Mouse (Mus musculus) midbrain, embryonic 10.5 days (tissue): ENCODE measurements around the gene Nfib. TPM values are rescaled to one million over a fixed set of nuclear protein-coding genes. Genes with fewer than 3 reads are reported as not detected.
"Not testable (repeated sequence)": the region's sequence is repeated elsewhere in the genome, so short reads cannot be mapped to it uniquely, and the experiment has no call there.

Experiments
- DNase-seq: peaks from one replicate; pipeline ENCODE4 v3.0.0-alpha.2; 2017; ENCODE audit warnings: low spot score
- H3K27ac ChIP-seq: fragments of 300-500 bp; sonication (generic); replicated peaks from 2 replicates; pipeline ENCODE4 v1.5.1; 2016; ENCODE audit warnings: mild to moderate bottlenecking
- H3K27me3 ChIP-seq: fragments of 300-500 bp; sonication (generic); 2 replicates; pipeline ENCODE4 v1.6.1; 2016; ENCODE audit warnings: low read depth, mild to moderate bottlenecking; ENCODE audit not compliant: poor library complexity, severe bottlenecking
- H3K36me3 ChIP-seq: fragments of 300-500 bp; sonication (generic); 2 replicates; pipeline ENCODE4 v1.6.1; 2016; ENCODE audit warnings: mild to moderate bottlenecking, moderate library complexity
- H3K4me1 ChIP-seq: fragments of 300-500 bp; sonication (generic); 2 replicates; pipeline ENCODE4 v1.6.1; 2016
- H3K4me3 ChIP-seq: fragments of 300-500 bp; sonication (generic); 2 replicates; pipeline ENCODE4 v1.5.1; 2016; ENCODE audit warnings: mild to moderate bottlenecking, moderate library complexity
- H3K9me3 ChIP-seq: fragments of 300-500 bp; sonication (generic); replicated peaks from 2 replicates; pipeline ENCODE4 v1.6.1; 2016; ENCODE audit warnings: mild to moderate bottlenecking
- WGBS: fragments of 180-500 bp; shearing (Covaris S2); methylation state at CpG from one replicate; pipeline ENCODE4 v1.1.7; 2016; 5-methylcytosine and 5-hydroxymethylcytosine counted together
- polyA plus RNA-seq: library from polyadenylated mRNA; unstranded; fragments of >200 nt; fragmentation: Nextera tagmentation; extraction: Ambion mirVana; gene quantifications from 2 replicates; pipeline ENCODE4 v1.2.1, GENCODE M21; 2016

Nfib gene
- polyA plus RNA-seq, 1 experiment from 2014 or later: 9.8 TPM

DNA sequence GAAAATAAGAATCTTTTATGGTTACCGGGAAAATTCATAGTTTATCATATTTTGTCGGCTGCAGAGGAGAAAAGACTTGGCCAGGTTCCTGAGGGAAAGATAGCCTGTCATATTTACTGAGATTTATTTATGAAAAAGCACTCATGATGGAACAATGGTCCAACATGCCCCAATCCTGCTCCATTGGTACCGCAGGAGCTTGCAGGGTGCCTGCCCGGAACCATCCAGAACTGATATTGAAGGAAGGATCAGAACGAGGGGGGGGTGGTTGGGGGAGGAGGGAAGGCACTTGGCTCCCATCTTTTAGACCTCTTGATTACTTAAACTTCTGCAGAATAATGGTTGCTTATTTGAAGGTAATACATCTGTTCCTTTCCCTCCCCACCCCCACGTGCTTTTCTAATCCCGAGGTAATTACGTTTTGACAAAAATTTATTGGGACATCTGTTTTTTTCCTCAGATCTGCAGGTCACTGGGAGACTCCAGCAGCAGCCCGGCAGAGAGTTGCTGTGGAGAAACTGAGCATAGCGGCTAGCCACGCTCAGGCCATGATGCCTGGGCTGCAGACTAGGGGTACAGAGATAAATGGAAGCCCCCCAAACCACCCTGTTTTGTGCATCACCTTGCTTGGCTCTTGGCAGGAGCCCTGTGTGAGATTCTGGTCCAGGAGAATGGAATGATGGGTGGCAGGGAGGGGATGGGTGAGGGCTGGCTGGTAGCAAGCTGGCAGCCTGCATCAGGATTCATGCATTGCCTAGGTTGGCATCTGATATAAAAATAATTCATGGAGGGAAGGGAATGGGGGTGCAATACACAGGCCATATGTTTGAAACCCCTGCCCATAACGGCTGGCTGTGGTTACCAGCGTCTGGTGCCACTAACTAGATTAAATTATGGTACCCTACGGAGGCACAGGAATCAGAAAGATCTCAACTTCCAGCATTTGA lies 437.4 kb downstream of the Nfib start:
- Histone ChIP-seq H3K27ac (no peak overlapping the region), H3K4me3 (no peak overlapping the region), H3K36me3 (no peaks in the 10 kb centered on the region), H3K27me3 (no peaks in the 10 kb centered on the region), H3K9me3 (no peaks in the 10 kb centered on the region), H3K4me1 (peaks cover 20% of the 10 kb centered on the region)
- 80% methylated on average over 14 of the region's 14 CpGs for WGBS
- no peak for DNase-seq

DNA sequence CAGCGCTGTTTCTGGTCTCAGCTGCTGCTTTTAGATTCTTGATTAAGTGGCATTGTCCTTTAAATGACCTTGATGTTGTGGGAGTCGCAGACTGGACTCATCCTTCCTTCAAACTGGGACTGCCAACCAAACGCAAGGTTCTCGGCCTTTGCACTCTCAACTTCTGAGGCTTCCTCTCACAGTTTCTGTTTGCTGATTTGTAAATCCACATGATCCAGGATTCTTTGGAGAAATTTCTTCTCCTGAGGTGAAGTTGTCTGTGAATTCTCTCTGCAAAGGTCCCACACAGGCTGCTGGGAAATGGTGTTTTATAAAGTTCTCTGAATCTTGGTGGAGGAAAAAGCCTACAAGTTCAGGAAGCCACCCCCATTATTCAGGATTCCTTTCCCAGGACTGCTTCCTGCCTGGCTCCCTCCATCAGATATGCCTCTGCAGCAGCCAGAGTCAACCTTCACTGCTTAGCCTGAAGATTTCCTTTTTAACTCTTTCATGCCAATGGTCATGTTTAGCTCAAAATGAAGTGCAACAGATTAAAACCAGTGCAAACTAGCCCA lies 439.4 kb downstream of the Nfib start:
- Histone ChIP-seq H3K9me3 (no peaks in the 10 kb centered on the region), H3K27me3 (no peaks in the 10 kb centered on the region), H3K4me1 (peaks cover 13% of the 10 kb centered on the region), H3K27ac (no peak overlapping the region), H3K36me3 (no peaks in the 10 kb centered on the region), H3K4me3 (no peak overlapping the region)
- 49% methylated on average over 4 of the region's 4 CpGs for WGBS
- DNase-seq: no peak

DNA sequence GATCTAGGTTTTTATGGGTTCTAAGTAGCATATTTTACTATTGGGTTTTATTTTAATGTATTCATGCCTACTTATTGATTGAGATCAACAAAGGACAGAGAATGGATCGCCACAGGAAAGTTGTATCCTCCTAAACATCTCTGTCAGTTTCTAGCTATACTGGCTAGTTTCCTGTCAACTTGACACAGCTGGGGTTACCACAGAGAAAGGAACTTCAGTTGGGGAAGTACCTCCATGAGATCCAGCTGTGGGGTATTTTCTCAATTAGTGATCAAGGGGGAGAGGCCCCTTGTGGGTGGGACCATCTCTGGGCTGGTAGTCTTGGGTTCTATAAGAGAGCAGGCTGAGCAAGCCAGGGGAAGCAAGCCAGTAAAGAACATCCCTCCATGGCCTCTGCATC lies 447.0 kb downstream of the Nfib start:
- WGBS: 87% methylated on average over 1 of the region's 1 CpGs
- not testable (repeated sequence) for H3K9me3 ChIP-seq, DNase-seq, H3K36me3 ChIP-seq, H3K27me3 ChIP-seq, H3K4me1 ChIP-seq, H3K27ac ChIP-seq, H3K4me3 ChIP-seq

GRCm38 (mm10) chr4:82252054-82252453 lies 453.5 kb downstream of the Nfib start:
- Histone ChIP-seq H3K27me3 (no peaks in the 10 kb centered on the region), H3K4me3 (no peak overlapping the region), H3K36me3 (no peaks in the 10 kb centered on the region), H3K9me3 (no peaks in the 10 kb centered on the region), H3K4me1 (no peaks in the 10 kb centered on the region), H3K27ac (no peak overlapping the region)
- 90% methylated on average over 8 of the region's 8 CpGs for WGBS
- no peak for DNase-seq

DNA sequence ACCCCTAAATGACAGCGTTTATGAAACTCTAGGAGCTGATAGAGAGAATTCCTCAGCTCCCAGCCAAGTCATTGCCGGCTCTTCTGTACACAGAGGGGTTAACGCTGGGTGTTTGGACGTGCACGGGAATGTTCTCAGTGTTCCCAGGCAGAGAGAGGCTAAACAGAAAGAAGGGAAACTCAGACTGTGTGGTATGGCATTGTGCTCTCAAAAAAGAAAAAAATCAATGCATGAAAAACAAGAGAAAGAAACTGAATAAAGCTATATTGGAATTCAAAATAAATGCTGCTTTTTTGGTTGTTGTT lies 455.2 kb downstream of the Nfib start:
- Histone ChIP-seq H3K36me3 (no peaks in the 10 kb centered on the region), H3K27ac (no peak overlapping the region), H3K4me3 (no peak overlapping the region), H3K4me1 (no peaks in the 10 kb centered on the region), H3K9me3 (no peaks in the 10 kb centered on the region), H3K27me3 (no peaks in the 10 kb centered on the region)
- no peak for DNase-seq
- WGBS: 54% methylated on average over 5 of the region's 5 CpGs

DNA sequence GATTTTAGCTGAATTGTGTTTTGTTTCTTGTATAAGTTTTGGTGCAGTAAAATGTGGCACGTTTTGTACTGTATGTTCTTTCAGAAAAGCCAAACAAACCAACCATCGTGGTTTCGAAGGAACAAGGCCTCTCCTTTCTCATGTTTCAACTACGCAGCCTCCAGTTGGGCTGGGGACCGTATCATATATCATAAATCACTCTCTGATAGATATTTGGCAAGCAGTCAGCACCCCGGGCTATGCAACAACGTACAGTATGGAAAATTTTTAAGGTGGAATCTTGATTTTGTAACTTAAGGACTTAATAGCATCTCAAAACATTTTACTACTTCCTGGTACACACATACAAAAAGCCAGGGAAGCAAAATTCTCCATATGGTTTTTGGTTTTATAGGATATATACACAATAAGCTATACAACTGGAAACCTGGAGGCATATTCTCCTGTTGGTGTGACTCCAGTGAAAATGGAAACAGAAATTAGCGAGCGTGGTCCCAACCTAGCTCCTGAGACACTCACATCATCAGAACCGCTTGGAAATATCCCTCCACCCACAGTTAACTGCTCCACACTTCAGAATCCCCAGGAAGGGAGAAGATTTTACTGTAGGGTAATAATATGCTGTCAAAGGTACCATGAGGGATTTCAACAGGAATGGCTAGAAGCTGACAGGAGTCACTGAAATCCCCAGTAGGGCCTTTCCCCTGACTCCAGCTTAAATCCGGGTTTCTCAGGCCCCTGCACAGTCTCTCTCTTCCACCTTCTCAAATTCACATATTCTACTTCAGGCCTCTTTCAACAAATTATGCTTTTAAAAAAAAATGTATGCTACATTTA lies 455.8 kb downstream of the Nfib start:
- H3K4me1 ChIP-seq: no peaks in the 10 kb centered on the region
- H3K4me3 ChIP-seq: no peak overlapping the region
- no peak for DNase-seq
- no peaks in the 10 kb centered on the region for H3K36me3 ChIP-seq
- no peaks in the 10 kb centered on the region for H3K27me3 ChIP-seq
- no peak overlapping the region for H3K27ac ChIP-seq
- no peaks in the 10 kb centered on the region for H3K9me3 ChIP-seq
- WGBS: 85% methylated on average over 11 of the region's 11 CpGs

GRCm38 (mm10) chr4:82248961-82249360 lies 456.6 kb downstream of the Nfib start:
- H3K27me3 ChIP-seq: no peaks in the 10 kb centered on the region
- DNase-seq: no peak
- H3K9me3 ChIP-seq: no peaks in the 10 kb centered on the region
- no peak overlapping the region for H3K27ac ChIP-seq
- 92% methylated on average over 1 of the region's 1 CpGs for WGBS
- no peaks in the 10 kb centered on the region for H3K36me3 ChIP-seq
- H3K4me3 ChIP-seq: no peak overlapping the region
- H3K4me1 ChIP-seq: no peaks in the 10 kb centered on the region

GRCm38 (mm10) chr4:82248031-82248430 lies 457.5 kb downstream of the Nfib start:
- WGBS: 89% methylated on average over 5 of the region's 5 CpGs
- Histone ChIP-seq H3K4me3 (no peak overlapping the region), H3K27me3 (no peaks in the 10 kb centered on the region), H3K9me3 (no peaks in the 10 kb centered on the region), H3K36me3 (no peaks in the 10 kb centered on the region), H3K4me1 (no peaks in the 10 kb centered on the region), H3K27ac (no peak overlapping the region)
- no peak for DNase-seq

- 79% methylated on average over 2 of the region's 2 CpGs for WGBS
- H3K27ac ChIP-seq: no peak overlapping the region
- no peaks in the 10 kb centered on the region for H3K4me1 ChIP-seq
- H3K27me3 ChIP-seq: no peaks in the 10 kb centered on the region
- no peaks in the 10 kb centered on the region for H3K9me3 ChIP-seq
- no peak for DNase-seq
- H3K4me3 ChIP-seq: no peak overlapping the region
- H3K36me3 ChIP-seq: no peaks in the 10 kb centered on the region
Measured at GRCm38 (mm10) chr4:82246290-82246689, 459.3 kb downstream of the Nfib start.

Other genes starting within 250 kb of the Nfib start
- gene Zdhhc21, start 154.2 kb upstream of the Nfib start, polyA plus RNA-seq: 12.7 and 14.2 TPM in 2 replicates
- not detected in 2 replicates for gene Cer1, start 179.4 kb upstream of the Nfib start, polyA plus RNA-seq